ENCODE assay signal across 6 mouse cellular contexts in genomic region chr5:118644511-118644910, GRCm38 (mm10).
"Had no signal": no experiment of that assay in that cellular context is flagged by ENCODE, and none has a peak within 500 bp of the region (broad histone marks: within the 10 kb centered on the region; RNA-seq: fewer than 3 reads in every experiment).

No protein-coding gene starts in this region.

- H3K4me3 ChIP-seq: left cerebral cortex, adult 2 months; limb, embryonic 10.5 days; midbrain, embryonic 13.5 days had no signal

- H3K9me3 ChIP-seq: limb, embryonic 10.5 days; midbrain, embryonic 13.5 days had no signal

- H3K36me3 ChIP-seq: limb, embryonic 10.5 days; midbrain, embryonic 13.5 days had no signal

- H3K27ac ChIP-seq: left cerebral cortex, adult 2 months; limb, embryonic 10.5 days; midbrain, embryonic 13.5 days had no signal

- H3K9ac ChIP-seq: midbrain, embryonic 13.5 days had no signal

- H3K27me3 ChIP-seq: midbrain, embryonic 13.5 days had no signal

- ATAC-seq: midbrain, embryonic 13.5 days had no signal

- H3K4me2 ChIP-seq: midbrain, embryonic 13.5 days had no signal

- DNase-seq: kidney, postnatal 14 days; lung, adult 18-20 months; right cerebral cortex, postnatal 14 days had no signal
